Mouse (Mus musculus) testis, adult 2 months (tissue): ENCODE measurements around the gene Plcb1.

Experiments
- CTCF ChIP-seq: fragments of 200-500 bp; IDR thresholded peaks from 2 replicates; pipeline ENCODE4 v1.5.1; 2012; ENCODE audit warnings: low read depth, mild to moderate bottlenecking, inconsistent platforms, low read length, moderate library complexity; ENCODE audit not compliant: control insufficient read depth, insufficient read depth, insufficient replicate concordance
- POLR2A ChIP-seq: fragments of 200-500 bp; IDR thresholded peaks from 2 replicates; pipeline ENCODE4 v1.6.1; 2012; ENCODE audit warnings: low read depth, mild to moderate bottlenecking, inconsistent platforms, low read length, moderate library complexity; ENCODE audit not compliant: control insufficient read depth

GRCm38 (mm10) chr2:135263943-135264342, 478.1 kb downstream of the Plcb1 start:
- TF ChIP-seq POLR2A, result no peak
- TF ChIP-seq CTCF, result no peak
